23 mouse cellular contexts compared by ENCODE assay signal in the genomic region with DNA sequence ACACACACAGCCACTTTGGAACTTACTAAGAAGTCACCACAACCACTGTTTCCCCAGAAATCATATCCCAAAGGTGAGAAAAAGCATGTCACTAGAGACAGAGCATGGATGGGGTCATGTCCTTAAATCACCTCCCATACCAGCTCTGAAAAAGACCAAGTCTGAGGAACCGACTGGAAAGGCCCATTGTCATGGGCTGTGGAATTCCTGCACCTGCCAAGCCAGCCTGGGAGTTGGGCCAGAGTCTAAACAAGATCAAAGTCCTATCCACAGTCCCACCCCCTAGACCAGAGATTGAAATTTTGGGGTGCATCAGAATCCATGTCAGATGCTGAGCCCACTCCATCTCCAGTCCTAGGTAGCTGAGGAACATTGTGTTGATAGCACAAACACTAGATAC. TPM values are rescaled to one million over a fixed set of nuclear protein-coding genes. Genes with fewer than 3 reads are reported as not detected.
DNase-seq lines count a peak whose midpoint lies in the region; ATAC-seq lines count a peak whose summit lies in the region.
"Had no signal": no experiment of that assay in that cellular context is flagged by ENCODE, and none has a peak within 500 bp of the region (broad histone marks: within the 10 kb centered on the region; RNA-seq: fewer than 3 reads in every experiment).

No protein-coding gene starts in this region.

- ATAC-seq in cerebellum, adult (ENCODE audit: insufficient number of reproducible peaks, low FRiP score, low TSS enrichment): no peak
- ATAC-seq in kidney, embryonic 16.5 days (ENCODE audit: low FRiP score, low TSS enrichment): no peak
- no peak for ATAC-seq in erythroid progenitor cell, adult 5-6 weeks (replicated peaks; ENCODE audit: low FRiP score, poor library complexity, severe bottlenecking)
- ATAC-seq: activated CD4-positive, CD25-positive, alpha-beta regulatory T cell, adult 4 months; forebrain, embryonic 13.5 days; forebrain, postnatal 0 days; hindbrain, embryonic 16.5 days; Patski had no signal

- H3K4me1 ChIP-seq in kidney, embryonic 16.5 days (ENCODE audit: insufficient read depth, low read length): no peaks in the 10 kb centered on the region
- H3K4me1 ChIP-seq: embryonic facial prominence, embryonic 13.5 days had no signal

- no peaks in the 10 kb centered on the region for H3K27me3 ChIP-seq in kidney, embryonic 16.5 days (ENCODE audit: insufficient read depth, low read length)
- H3K27me3 ChIP-seq: embryonic facial prominence, embryonic 13.5 days; forebrain, embryonic 13.5 days; heart, embryonic 12.5 days; Patski had no signal

- no peaks in the 10 kb centered on the region for H3K36me3 ChIP-seq in kidney, embryonic 16.5 days (ENCODE audit: insufficient read depth, low read length)
- H3K36me3 ChIP-seq: embryonic facial prominence, embryonic 13.5 days; heart, embryonic 12.5 days had no signal

- no peak overlapping the region for H3K4me3 ChIP-seq in kidney, embryonic 16.5 days (ENCODE audit: low read length)
- H3K4me3 ChIP-seq: embryonic facial prominence, embryonic 13.5 days; forebrain, embryonic 13.5 days; heart, embryonic 12.5 days had no signal

- no peak overlapping the region for H3K4me2 ChIP-seq in kidney, embryonic 16.5 days (replicated peaks; ENCODE audit: low read depth, low read length)
- H3K4me2 ChIP-seq: embryonic facial prominence, embryonic 13.5 days; forebrain, embryonic 13.5 days; heart, embryonic 12.5 days had no signal

- 68% methylated on average over 1 of the region's 1 CpGs for WGBS in kidney, embryonic 16.5 days

- H3K9me3 ChIP-seq in kidney, embryonic 16.5 days (ENCODE audit: low read length): no peaks in the 10 kb centered on the region
- H3K9me3 ChIP-seq: embryonic facial prominence, embryonic 13.5 days; forebrain, embryonic 13.5 days; heart, embryonic 12.5 days had no signal

- DNase-seq in cerebellum, postnatal 25 days: peak; percentile 43 to 56
- DNase-seq in kidney, adult 8-10 months: peak; percentile 67
- peak; percentile 77 for DNase-seq in kidney, adult 9 months
- DNase-seq in kidney, postnatal 36 days: peak; percentile 61 to 68
- no peak for DNase-seq in layer of hippocampus, postnatal 14 days (ENCODE audit: low spot score in 2 of 2)
- DNase-seq: adrenal gland, adult 2 months; adrenal gland, postnatal 25 days; cerebellum, adult 9-10 months; cerebellum, postnatal 36 days; forebrain, postnatal 0 days; gastrocnemius, postnatal 14 days; heart, postnatal 36 days had no signal

- no peak overlapping the region for H3K27ac ChIP-seq in kidney, embryonic 16.5 days (ENCODE audit: low read length)
- H3K27ac ChIP-seq: embryonic facial prominence, embryonic 13.5 days; forebrain, embryonic 13.5 days had no signal

- H3K9ac ChIP-seq in kidney, embryonic 16.5 days (replicated peaks; ENCODE audit: low read length): no peak overlapping the region
- H3K9ac ChIP-seq: embryonic facial prominence, embryonic 13.5 days; forebrain, embryonic 13.5 days; forebrain, postnatal 0 days; heart, embryonic 12.5 days had no signal

RNA-seq across cellular contexts. Expression of a gene that starts 15.3 kb away (rescaled TPM):
- 18.9 and 20.0 TPM in 2 replicates for polyA plus RNA-seq in kidney, embryonic 16.5 days (2015; fragmentation: Nextera tagmentation; extraction: Ambion mirVana)
- total RNA-seq in erythroid progenitor cell, adult 5-6 weeks (2015; ENCODE audit: low replicate concordance): not detected in 2 replicates
- total RNA-seq in erythroid progenitor cell, adult 5-6 weeks (2017; ENCODE audit: low replicate concordance): not detected in 2 replicates
- 10 to 100 TPM; 39.0 to 42.9 TPM for total RNA-seq in layer of hippocampus, postnatal 14 days (2021)
- total RNA-seq: MEL had no signal
- polyA plus RNA-seq: activated CD4-positive, CD25-positive, alpha-beta regulatory T cell, adult 4 months; C2C12 had no signal

Comparison
In these comparisons a context has a peak if more than half of its experiments do, and no peak if none do; other contexts are left out.
1. DNase-seq: peak in cerebellum, postnatal 25 days (2 of 2), kidney, adult 8-10 months (2 of 2), kidney, adult 9 months (single experiment) and kidney, postnatal 36 days (2 of 2); none in layer of hippocampus, postnatal 14 days (0 of 2).
2. RNA of a gene that starts 15.3 kb away (total RNA-seq): 39.0 to 42.9 TPM in layer of hippocampus, postnatal 14 days; not detected in erythroid progenitor cell, adult 5-6 weeks; every median in the first group is over 10 times any median in the second.